Mouse (Mus musculus) hindlimb bud, embryonic 11.5 days (tissue): ENCODE measurements around the gene Olfr1043.
"Not testable (repeated sequence)": the region's sequence is repeated elsewhere in the genome, so short reads cannot be mapped to it uniquely, and the experiment has no call there.

Source experiments
- DNase-seq: peaks from one replicate; pipeline ENCODE4 v3.0.0-alpha.2; 2012; ENCODE audit warnings: low read depth, low spot score; ENCODE audit errors: extremely low spot score

The Olfr1043 gene

GRCm38 (mm10) chr2:86167422-86167821 is at the start of gene Olfr1043:
TSS of gene Olfr1043 (minus strand) at chr2:86167522.
- no peak for DNase-seq

DNA sequence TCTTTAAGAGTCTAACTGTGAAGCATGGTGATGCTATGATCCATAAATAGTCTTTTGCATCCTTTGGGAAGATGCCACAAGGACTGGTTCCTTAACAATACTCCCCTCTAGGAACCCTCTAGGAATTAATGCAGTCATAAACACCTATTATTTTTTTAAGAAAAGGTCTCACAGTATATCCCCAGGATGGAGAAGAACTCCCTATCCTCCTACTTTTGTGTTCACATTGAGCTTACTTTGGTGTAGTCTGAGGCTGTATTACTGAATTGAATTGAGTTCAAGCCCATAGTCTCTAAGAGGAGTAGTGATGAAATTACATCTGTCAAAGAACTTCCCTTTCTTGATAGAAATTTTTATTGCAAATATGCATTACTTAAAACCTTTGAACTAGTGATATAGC is 35.6 kb upstream of the Olfr1043 start, which contains the start of gene Olfr1045:
Gene Olfr1045, minus strand, starts transcription at position 101 of the 400 bp plus-strand sequence.
- DNase-seq, result no peak

DNA sequence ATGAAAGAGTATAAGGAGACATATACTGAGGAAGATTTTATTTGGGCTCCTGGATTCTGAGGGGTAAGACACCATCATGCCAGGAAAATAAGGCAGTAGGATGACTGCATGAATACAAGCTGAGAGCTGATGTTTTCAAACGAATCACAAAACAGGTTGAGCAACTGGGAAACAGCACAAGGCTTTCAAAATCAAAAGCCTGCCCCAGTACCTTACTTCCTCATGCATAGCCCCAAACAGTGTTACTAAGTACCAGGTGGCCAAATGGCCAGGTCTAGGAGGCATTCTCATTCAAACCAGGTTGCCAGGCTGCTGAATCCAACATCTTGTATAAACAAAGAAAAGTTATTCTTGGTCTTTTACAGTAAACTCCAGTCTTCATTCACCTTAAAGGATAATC is 28.5 kb upstream of the Olfr1043 start:
- no peak for DNase-seq

- DNase-seq, result no peak
These were observed 18.3 kb upstream of the Olfr1043 start, which contains the start of gene Olfr52 for GRCm38 (mm10) chr2:86185583-86185982. TSS of gene Olfr52 (minus strand) at chr2:86185683.

DNA sequence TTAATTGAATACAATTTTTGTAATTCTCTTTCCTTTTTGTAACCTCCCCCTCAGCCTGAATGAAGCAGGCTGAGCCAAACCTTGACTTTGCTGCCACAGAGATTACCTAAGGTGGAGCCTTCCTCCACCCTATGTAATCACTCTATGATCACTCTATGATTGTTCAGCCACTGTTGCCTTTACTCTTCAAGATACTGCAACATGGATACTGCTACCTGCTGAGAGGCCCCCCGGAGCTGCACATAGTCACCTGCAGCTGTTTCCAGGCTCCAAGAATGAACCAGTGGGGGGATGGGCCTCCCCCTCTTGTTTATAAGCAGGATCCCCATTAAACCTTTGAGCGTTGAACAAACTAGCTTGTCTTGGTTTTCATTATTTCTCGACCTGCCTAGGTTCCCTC is 12.6 kb upstream of the Olfr1043 start:
- no peak for DNase-seq

GRCm38 (mm10) chr2:86177720-86178119 is 10.4 kb upstream of the Olfr1043 start, which contains the start of gene Olfr1044:
TSS of gene Olfr1044 (minus strand) at chr2:86177820.
- no peak for DNase-seq

DNA sequence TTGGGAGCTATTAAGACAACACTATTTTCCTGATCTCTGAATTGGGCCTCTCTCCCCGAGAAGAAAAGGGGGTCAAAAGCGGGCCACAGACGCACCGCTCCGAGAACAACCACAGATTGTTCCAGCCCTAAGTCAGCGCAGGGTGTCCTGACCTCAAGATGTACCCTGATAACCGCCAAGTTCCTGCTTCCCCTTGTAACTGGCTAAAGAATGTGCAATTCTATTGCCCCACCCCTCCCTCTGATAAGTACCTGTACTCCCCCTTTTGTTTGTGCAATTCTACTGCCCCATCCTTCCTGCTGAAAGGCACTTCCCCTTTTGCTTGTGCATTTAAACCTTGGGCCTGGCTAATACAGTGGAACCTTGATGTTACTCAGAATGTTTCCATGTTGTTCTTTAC is 8.1 kb upstream of the Olfr1043 start:
- DNase-seq, result not testable (repeated sequence)

GRCm38 (mm10) chr2:86161738-86162137 is 5.6 kb downstream of the Olfr1043 start, which contains the start of gene Olfr1042:
TSS of gene Olfr1042 (minus strand) at chr2:86161838.
- no peak for DNase-seq

DNA sequence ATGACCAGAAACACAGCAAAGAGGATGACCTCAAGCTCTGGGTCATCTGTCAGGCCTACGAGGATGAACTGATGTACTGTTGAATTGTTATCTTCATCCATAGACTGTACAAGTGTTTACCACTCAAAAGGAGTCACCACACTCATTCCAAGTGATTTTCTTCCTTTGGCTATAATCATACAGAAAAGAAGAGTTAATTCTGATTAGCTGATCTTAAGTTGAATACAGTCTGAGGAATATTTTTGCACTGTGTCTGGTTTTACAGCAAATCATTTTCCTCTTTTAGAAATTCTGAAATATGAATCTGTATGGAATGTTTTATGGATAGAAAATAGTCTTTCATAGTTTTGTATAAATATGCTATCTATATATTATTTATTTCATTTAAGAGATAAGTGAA is 20.7 kb downstream of the Olfr1043 start, which contains the start of gene Olfr1040:
Gene Olfr1040, minus strand, starts transcription at position 101 of the 400 bp plus-strand sequence.
- DNase-seq, result no peak

- DNase-seq, result no peak
These were observed 31.5 kb downstream of the Olfr1043 start, which contains the start of gene Olfr1039 for GRCm38 (mm10) chr2:86135828-86136227. TSS of gene Olfr1039 (minus strand) at chr2:86135928.
